Mouse (Mus musculus) MEL (cell line): ENCODE data around the gene Scamp1. TPM values are rescaled to one million over a fixed set of nuclear protein-coding genes. Genes with fewer than 3 reads are reported as not detected.
A peak's percentile ranks its signal among the peaks of the same experiment; 100 is the strongest.

Source experiments
- DNase-seq: peaks from one replicate; pipeline ENCODE4 v3.0.0; 2011; ENCODE audit warnings: low read depth, low spot score
- H3K27ac ChIP-seq: 2 replicates; pipeline ENCODE4 v1.5.1; 2012; ENCODE audit warnings: low read depth, mild to moderate bottlenecking, control low read depth, low read length, moderate library complexity; ENCODE audit not compliant: control insufficient read depth
- H3K27me3 ChIP-seq, 2 experiments: fragments of 150-350 bp in 1 of 2; sonication (generic) in 1 of 2; 2 replicates each; pipeline ENCODE4 v1.6.1; 2012; ENCODE audit warnings: low read length in 2 of 2, mild to moderate bottlenecking in 2 of 2, improper control_type of control experiment in 1 of 2, moderate library complexity in 1 of 2; ENCODE audit not compliant: insufficient read depth in 2 of 2, control insufficient read depth in 1 of 2
- H3K36me3 ChIP-seq, 2 experiments: 2 replicates each; pipeline ENCODE4 v1.6.1; 2012 to 2014; ENCODE audit warnings: low read length in 2 of 2, improper control_type of control experiment in 1 of 2, inconsistent platforms in 1 of 2, mild to moderate bottlenecking in 1 of 2; ENCODE audit not compliant: insufficient read depth in 2 of 2, control insufficient read depth in 1 of 2
- H3K4me1 ChIP-seq, 2 experiments: fragments of 150-350 bp in 1 of 2; sonication (generic) in 1 of 2; 2 replicates each; pipeline ENCODE4 v1.6.1; 2012; ENCODE audit warnings: low read length in 2 of 2, improper control_type of control experiment in 1 of 2, mild to moderate bottlenecking in 1 of 2; ENCODE audit not compliant: insufficient read depth in 2 of 2, control insufficient read depth in 1 of 2
- H3K4me3 ChIP-seq, 2 experiments: fragments of 150-350 bp in 1 of 2; sonication (generic) in 1 of 2; 2 replicates each; pipeline ENCODE4 v1.5.1; 2012; ENCODE audit warnings: low read depth in 2 of 2, low read length in 2 of 2, mild to moderate bottlenecking in 2 of 2, moderate library complexity in 2 of 2, control low read depth in 1 of 2, improper control_type of control experiment in 1 of 2; ENCODE audit not compliant: control insufficient read depth in 1 of 2, insufficient read depth in 1 of 2
- H3K79me2 ChIP-seq: 2 replicates; pipeline ENCODE4 v1.6.1; 2012; ENCODE audit warnings: mild to moderate bottlenecking, low read length, moderate library complexity; ENCODE audit not compliant: control insufficient read depth, poor library complexity, insufficient read depth
- H3K9ac ChIP-seq: 2 replicates; pipeline ENCODE4 v1.6.1; 2012; ENCODE audit warnings: low read depth, mild to moderate bottlenecking, control low read depth, low read length, moderate library complexity; ENCODE audit not compliant: control insufficient read depth, poor library complexity, severe bottlenecking
- H3K9me3 ChIP-seq: fragments of 150-350 bp; sonication (generic); replicated peaks from 2 replicates; pipeline ENCODE4 v1.6.1; 2012; ENCODE audit warnings: mild to moderate bottlenecking, low read length, improper control_type of control experiment, moderate library complexity; ENCODE audit not compliant: insufficient read depth
- BHLHE40 ChIP-seq: IDR thresholded peaks from 2 replicates; pipeline ENCODE4 v1.6.1; 2012; ENCODE audit warnings: low read depth, mild to moderate bottlenecking, inconsistent platforms, low read length, improper control_type of control experiment, borderline replicate concordance
- CHD1 ChIP-seq: IDR thresholded peaks from 2 replicates; pipeline ENCODE4 v1.6.1; 2012; ENCODE audit warnings: low read depth, mild to moderate bottlenecking, inconsistent platforms, low read length, improper control_type of control experiment
- CHD2 ChIP-seq: IDR thresholded peaks from 2 replicates; pipeline ENCODE4 v1.6.1; 2011; ENCODE audit warnings: low read length, improper control_type of control experiment
- CTCF ChIP-seq, 3 experiments: IDR thresholded peaks in 2 of 3; conservative IDR thresholded peaks in 1 of 3; 2 replicates each; pipeline ENCODE4 v1.5.1; 2011 to 2012; ENCODE audit warnings: low read length in 3 of 3, low read depth in 2 of 3, mild to moderate bottlenecking in 2 of 3, improper control_type of control experiment in 1 of 3, inconsistent platforms in 1 of 3, mixed read lengths in 1 of 3, moderate library complexity in 1 of 3; ENCODE audit not compliant: control insufficient read depth in 1 of 3, insufficient read depth in 1 of 3, poor library complexity in 1 of 3, severe bottlenecking in 1 of 3
- GATA1 ChIP-seq: IDR thresholded peaks from 2 replicates; pipeline ENCODE4 v1.6.1; 2011; ENCODE audit warnings: low read depth, low read length, improper control_type of control experiment
- HCFC1 ChIP-seq: IDR thresholded peaks from 2 replicates; pipeline ENCODE4 v1.6.1; 2012; ENCODE audit warnings: low read depth, mild to moderate bottlenecking, inconsistent platforms, low read length, improper control_type of control experiment, moderate library complexity
- MAX ChIP-seq: IDR thresholded peaks from 2 replicates; pipeline ENCODE4 v1.6.1; 2011; ENCODE audit warnings: low read length, improper control_type of control experiment
- MAZ ChIP-seq: IDR thresholded peaks from 2 replicates; pipeline ENCODE4 v1.6.1; 2012; ENCODE audit warnings: low read depth, mild to moderate bottlenecking, inconsistent platforms, low read length, improper control_type of control experiment
- MYB ChIP-seq: IDR thresholded peaks from 2 replicates; pipeline ENCODE4 v1.6.1; 2011; ENCODE audit warnings: mild to moderate bottlenecking, low read depth, low read length, improper control_type of control experiment
- NRF1 ChIP-seq: IDR thresholded peaks from 2 replicates; pipeline ENCODE4 v1.6.1; 2014; ENCODE audit warnings: low read depth, mild to moderate bottlenecking, inconsistent platforms, low read length, improper control_type of control experiment, moderate library complexity; ENCODE audit not compliant: poor library complexity, insufficient read depth, severe bottlenecking
- POLR2A ChIP-seq, 2 experiments: IDR thresholded peaks; 2 replicates each; pipeline ENCODE4 v1.6.1; 2011 to 2012; ENCODE audit warnings: low read length in 2 of 2, mild to moderate bottlenecking in 2 of 2, control low read depth in 1 of 2, improper control_type of control experiment in 1 of 2, low read depth in 1 of 2, moderate library complexity in 1 of 2; ENCODE audit not compliant: control insufficient read depth in 1 of 2, insufficient read depth in 1 of 2, poor library complexity in 1 of 2
- POLR2AphosphoS2 ChIP-seq: IDR thresholded peaks from 2 replicates; pipeline ENCODE4 v1.6.1; 2011; ENCODE audit warnings: low read length, improper control_type of control experiment
- RAD21 ChIP-seq: IDR thresholded peaks from 2 replicates; pipeline ENCODE4 v1.6.1; 2011; ENCODE audit warnings: mild to moderate bottlenecking, low read depth, low read length, improper control_type of control experiment
- RCOR1 ChIP-seq: IDR thresholded peaks from 2 replicates; pipeline ENCODE4 v1.6.1; 2012; ENCODE audit warnings: low read depth, mild to moderate bottlenecking, inconsistent platforms, low read length, improper control_type of control experiment
- SIN3A ChIP-seq: IDR thresholded peaks from 2 replicates; pipeline ENCODE4 v1.6.1; 2012; ENCODE audit warnings: low read length, improper control_type of control experiment, inconsistent platforms
- SMC3 ChIP-seq: IDR thresholded peaks from 2 replicates; pipeline ENCODE4 v1.6.1; 2011; ENCODE audit warnings: low read depth, low read length, improper control_type of control experiment
- TBP ChIP-seq: IDR thresholded peaks from 2 replicates; pipeline ENCODE4 v1.8.0; 2011; ENCODE audit warnings: low read depth, low read length, improper control_type of control experiment
- TCF12 ChIP-seq: IDR thresholded peaks from 2 replicates; pipeline ENCODE4 v1.6.1; 2014; ENCODE audit warnings: low read depth, mild to moderate bottlenecking, inconsistent platforms, low read length, improper control_type of control experiment, moderate library complexity
- ZC3H11A ChIP-seq: IDR thresholded peaks from 2 replicates; pipeline ENCODE4 v1.6.1; 2012; ENCODE audit warnings: low read depth, mild to moderate bottlenecking, inconsistent platforms, low read length, improper control_type of control experiment
- ZKSCAN1 ChIP-seq: IDR thresholded peaks from 2 replicates; pipeline ENCODE4 v1.6.1; 2012; ENCODE audit warnings: low read depth, mild to moderate bottlenecking, inconsistent platforms, low read length, improper control_type of control experiment, moderate library complexity
- ZMIZ1 ChIP-seq: IDR thresholded peaks from 2 replicates; pipeline ENCODE4 v1.6.1; 2012; ENCODE audit warnings: low read depth, mild to moderate bottlenecking, inconsistent platforms, low read length, improper control_type of control experiment, moderate library complexity
- polyA plus RNA-seq, 2 experiments: library from polyadenylated mRNA; stranded (reverse) in 1 of 2; unstranded in 1 of 2; fragments of >175 nt in 1 of 2; fragments of >200 nt in 1 of 2; gene quantifications; 2 replicates each; pipeline versions ENCODE4 v1.2.1 to v1.2.4; 2012; ENCODE audit warnings: low replicate concordance in 2 of 2, low read depth in 1 of 2; ENCODE audit not compliant: insufficient read length in 2 of 2, insufficient read depth in 1 of 2, missing spikeins in 1 of 2
- total RNA-seq: library from RNA; depleted of rRNA; stranded (reverse); fragments of 300-350 nt; gene quantifications from 2 replicates; pipeline ENCODE4 v1.2.3, GENCODE M21; 2012

The Scamp1 gene
- total and polyA plus RNA-seq, 3 experiments, result 0.03 TPM; not detected in 2

GRCm38 (mm10) chr13:94223609-94224008, 62.0 kb downstream of the Scamp1 start:
- no peaks in the 10 kb centered on the region for H3K79me2 ChIP-seq
- no peak overlapping the region for H3K27ac ChIP-seq
- H3K4me1 ChIP-seq, result no peaks in the 10 kb centered on the region
- H3K9ac ChIP-seq, result no peak overlapping the region
- H3K36me3 ChIP-seq, result no peaks in the 10 kb centered on the region
- no peaks in the 10 kb centered on the region for H3K9me3 ChIP-seq
- no peak overlapping the region for H3K4me3 ChIP-seq
- no peak for TF ChIP-seq CHD2
- no peak for TF ChIP-seq HCFC1
- TF ChIP-seq MAX, result no peak
- TF ChIP-seq SIN3A, result no peak
- TF ChIP-seq MYB, result no peak
- no peak for TF ChIP-seq MAZ
- no peak for TF ChIP-seq RCOR1
- no peak for TF ChIP-seq CHD1
- no peak for TF ChIP-seq GATA1
- TF ChIP-seq ZKSCAN1, result no peak
- no peak for TF ChIP-seq TCF12
- TF ChIP-seq NRF1, result no peak
- TF ChIP-seq BHLHE40, result no peak
- no peak for TF ChIP-seq TBP
- no peak for TF ChIP-seq CTCF (IDR thresholded peaks at IDR 0.05 in 2 of 3, conservative IDR thresholded peaks at IDR 0.05 in 1 of 3; ENCODE audit: control insufficient read depth in 1 of 3, insufficient read depth in 1 of 3, low read depth in 2 of 3, low read length in 3 of 3, poor library complexity in 1 of 3, severe bottlenecking in 1 of 3)
- TF ChIP-seq POLR2A (IDR thresholded peaks at IDR 0.05; ENCODE audit: control insufficient read depth in 1 of 2, insufficient read depth in 1 of 2, low read depth in 1 of 2, low read length in 2 of 2, poor library complexity in 1 of 2), result no peak
- no peaks in the 10 kb centered on the region for H3K27me3 ChIP-seq
- no peak for DNase-seq

GRCm38 (mm10) chr13:94212716-94213115, 72.9 kb downstream of the Scamp1 start:
- DNase-seq, result no peak
- H3K9ac ChIP-seq, result no peak overlapping the region
- no peak for TF ChIP-seq ZMIZ1
- peak in 2 of 3 experiments; percentile 34 to 40; a peak in 3 of 6 replicates for TF ChIP-seq CTCF (IDR thresholded peaks at IDR 0.05 in 2 of 3, conservative IDR thresholded peaks at IDR 0.05 in 1 of 3; ENCODE audit: control insufficient read depth in 1 of 3, insufficient read depth in 1 of 3, low read depth in 2 of 3, low read length in 3 of 3, poor library complexity in 1 of 3, severe bottlenecking in 1 of 3)
- peak; percentile 35; the same call in 1 of the 2 replicates for TF ChIP-seq SMC3
- no peak for TF ChIP-seq POLR2AphosphoS2
- peak; percentile 7; the same call in 1 of the 2 replicates for TF ChIP-seq ZC3H11A
- TF ChIP-seq RAD21, result peak; percentile 42
- H3K4me3 ChIP-seq, result no peak overlapping the region
- H3K27ac ChIP-seq, result no peak overlapping the region
- no peaks in the 10 kb centered on the region for H3K9me3 ChIP-seq
- H3K27me3 ChIP-seq, result no peaks in the 10 kb centered on the region
- H3K4me1 ChIP-seq, result no peaks in the 10 kb centered on the region
- no peaks in the 10 kb centered on the region for H3K79me2 ChIP-seq
- H3K36me3 ChIP-seq, result no peaks in the 10 kb centered on the region
